In genomic region chr13:76409296-76409695, GRCm38 (mm10) we compare ENCODE assay signal across 12 mouse cellular contexts.
"Had no signal": no experiment of that assay in that cellular context is flagged by ENCODE, and none has a peak within 500 bp of the region (broad histone marks: within the 10 kb centered on the region; RNA-seq: fewer than 3 reads in every experiment).

No protein-coding gene starts in this region.

- H3K9ac ChIP-seq: limb, embryonic 12.5 days; neural tube, embryonic 13.5 days had no signal

- H3K4me1 ChIP-seq: limb, embryonic 12.5 days; midbrain, embryonic 10.5 days; neural tube, embryonic 13.5 days had no signal

- H3K4me2 ChIP-seq: limb, embryonic 12.5 days; neural tube, embryonic 13.5 days had no signal

- H3K27me3 ChIP-seq: limb, embryonic 12.5 days; neural tube, embryonic 13.5 days had no signal

- DNase-seq: kidney, adult 8-10 months; kidney, postnatal 25 days; lung, adult 18-20 months; midbrain, embryonic 14.5 days; retina, postnatal 1 day; right cerebral cortex, postnatal 4 days; spleen, adult 18-20 months; thymus, adult 18-20 months; thymus, postnatal 14 days had no signal

- H3K36me3 ChIP-seq: limb, embryonic 12.5 days; midbrain, embryonic 10.5 days; neural tube, embryonic 13.5 days had no signal

- H3K27ac ChIP-seq: limb, embryonic 12.5 days; midbrain, embryonic 10.5 days; neural tube, embryonic 13.5 days had no signal

- H3K4me3 ChIP-seq: limb, embryonic 12.5 days; midbrain, embryonic 10.5 days; neural tube, embryonic 13.5 days had no signal

- H3K9me3 ChIP-seq: limb, embryonic 12.5 days; midbrain, embryonic 10.5 days; neural tube, embryonic 13.5 days had no signal
